Mouse (Mus musculus) adrenal gland, adult (tissue): ENCODE measurements at regions not wholly inside any gene's neighbourhood (a gene's known extent, or its start where the extent isn't known, plus 50 kb on each side); places are given as distances from the start of the nearest gene placed in this dataset.

Experiments
- DNase-seq, 2 experiments: peaks; one replicate each; pipeline ENCODE4 v3.0.0; 2022 to 2023; ENCODE audit warnings: low spot score in 1 of 2; ENCODE audit not compliant: inconsistent age in 2 of 2

- DNase-seq: no peak
Measured at GRCm38 (mm10) chr1:143886014-143886413, 108.9 kb downstream of the Uchl5 start.

- DNase-seq: no peak
Measured at GRCm38 (mm10) chr1:143881192-143881591, 104.1 kb downstream of the Uchl5 start.

GRCm38 (mm10) chr1:143879622-143880021, 102.5 kb downstream of the Uchl5 start:
- no peak for DNase-seq

GRCm38 (mm10) chr1:143878266-143878665, 101.2 kb downstream of the Uchl5 start:
- DNase-seq: peak; percentile 82 to 85

- DNase-seq: peak in 1 of 2 experiments; percentile 21
Measured at GRCm38 (mm10) chr1:143860319-143860718, 83.2 kb downstream of the Uchl5 start.

- no peak for DNase-seq
Measured at GRCm38 (mm10) chr1:143858532-143858931, 81.5 kb downstream of the Uchl5 start.
